Mouse (Mus musculus) brown adipose tissue, adult 24 weeks (tissue): ENCODE results near the gene Uxs1. TPM values are rescaled to one million over a fixed set of nuclear protein-coding genes. Genes with fewer than 3 reads are reported as not detected.

Source experiments
- H3K27ac ChIP-seq: fragments of 200-500 bp; replicated peaks from 2 replicates; pipeline ENCODE4 v1.5.1; 2012; ENCODE audit warnings: low read depth, mild to moderate bottlenecking, low read length
- H3K4me1 ChIP-seq: fragments of 200-500 bp; 2 replicates; pipeline ENCODE4 v1.6.1; 2012; ENCODE audit warnings: low read length, mixed read lengths; ENCODE audit not compliant: control insufficient read depth, insufficient read depth, insufficient read length
- H3K4me3 ChIP-seq: fragments of 200-500 bp; 2 replicates; pipeline ENCODE4 v1.5.1; 2012; ENCODE audit warnings: low read depth, mild to moderate bottlenecking, low read length, moderate library complexity; ENCODE audit not compliant: insufficient read depth
- polyA plus RNA-seq: library from polyadenylated mRNA; stranded (reverse); fragments of >200 nt; gene quantifications from 2 replicates; pipeline ENCODE4 v1.2.4, GENCODE M21; 2012; ENCODE audit not compliant: missing spikeins, insufficient read depth, insufficient read length

Gene Uxs1
- polyA plus RNA-seq, 1 experiment = 13.2 TPM

DNA sequence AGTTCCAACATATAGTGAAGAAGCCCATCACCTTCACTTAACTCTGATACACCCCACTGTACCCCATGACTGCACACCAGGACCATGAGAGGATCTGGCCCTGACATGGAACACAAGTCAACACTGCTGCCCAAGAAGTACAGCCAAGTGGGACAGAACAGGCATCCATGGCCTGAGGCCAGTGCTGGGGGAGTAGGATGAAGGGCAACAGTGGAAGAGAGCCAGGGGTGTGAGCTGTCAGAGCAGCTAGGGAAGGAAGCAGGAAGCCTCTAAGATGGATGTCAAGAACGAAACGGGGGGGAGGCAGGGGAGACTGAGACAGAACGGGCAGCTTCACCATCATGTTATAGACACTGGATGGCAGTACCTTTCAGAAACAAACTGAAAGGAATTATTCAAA lies 51.5 kb downstream of the Uxs1 start:
- Histone ChIP-seq H3K4me3 (no peak overlapping the region), H3K4me1 (no peaks in the 10 kb centered on the region), H3K27ac (no peak overlapping the region)

DNA sequence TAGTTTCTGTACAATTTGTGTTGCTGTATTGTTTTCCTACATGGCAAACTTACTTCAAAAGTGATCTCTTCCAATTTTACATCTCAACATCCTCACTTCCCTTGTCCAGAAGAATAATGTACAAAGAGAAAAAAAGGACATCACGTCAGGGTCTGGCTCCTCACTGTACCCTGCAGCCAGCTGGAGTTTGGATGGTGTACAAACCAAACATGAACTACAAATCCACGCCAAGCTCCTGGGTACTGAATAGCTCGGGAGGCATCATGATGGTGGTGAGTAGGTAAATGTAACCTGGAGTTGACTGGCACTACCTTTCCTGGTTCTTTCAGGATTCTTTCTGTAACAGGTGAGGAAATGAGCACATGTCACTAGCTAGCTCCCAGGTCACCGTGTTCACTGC lies 53.5 kb downstream of the Uxs1 start:
- Histone ChIP-seq H3K27ac (no peak overlapping the region), H3K4me3 (no peak overlapping the region), H3K4me1 (no peaks in the 10 kb centered on the region)

DNA sequence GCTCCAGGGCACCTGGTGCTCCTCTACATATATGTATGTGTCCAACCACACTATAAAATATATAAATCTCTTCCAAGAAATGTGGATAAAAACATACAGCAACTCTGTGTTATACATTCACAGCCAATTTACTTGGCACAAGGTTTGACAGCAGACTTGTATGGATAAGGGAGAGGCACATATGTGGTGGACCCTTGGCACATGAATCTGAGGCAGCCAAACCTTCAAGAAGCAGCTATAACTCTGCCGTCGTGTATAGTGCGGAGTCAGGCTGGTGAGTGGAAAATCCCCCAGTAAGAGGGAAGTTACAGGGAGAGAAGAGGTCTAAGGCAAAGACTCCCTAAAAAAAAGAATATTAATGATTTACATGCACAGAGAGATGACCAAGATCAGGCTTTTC lies 54.9 kb downstream of the Uxs1 start:
- H3K4me1 ChIP-seq = no peaks in the 10 kb centered on the region
- no peak overlapping the region for H3K27ac ChIP-seq
- no peak overlapping the region for H3K4me3 ChIP-seq

DNA sequence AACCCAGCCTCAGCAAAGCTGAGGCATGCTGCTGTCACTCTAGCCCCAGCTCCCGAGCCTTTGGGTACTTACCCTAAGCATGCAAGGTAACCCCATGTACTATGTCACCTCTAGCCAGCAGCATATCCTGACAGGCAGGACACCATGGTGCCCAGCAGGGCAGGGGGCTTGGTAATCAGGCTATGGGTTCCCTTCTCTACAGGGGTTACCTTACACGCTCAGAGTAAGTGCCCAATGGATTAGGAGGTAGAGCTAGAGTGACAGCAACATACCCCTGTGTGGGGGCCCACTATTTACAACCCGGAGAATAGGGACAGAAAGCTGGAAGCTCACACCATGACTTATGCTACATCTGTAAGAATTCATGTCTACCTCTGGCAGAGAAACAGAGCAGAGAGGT lies 57.6 kb downstream of the Uxs1 start:
- no peak overlapping the region for H3K27ac ChIP-seq

DNA sequence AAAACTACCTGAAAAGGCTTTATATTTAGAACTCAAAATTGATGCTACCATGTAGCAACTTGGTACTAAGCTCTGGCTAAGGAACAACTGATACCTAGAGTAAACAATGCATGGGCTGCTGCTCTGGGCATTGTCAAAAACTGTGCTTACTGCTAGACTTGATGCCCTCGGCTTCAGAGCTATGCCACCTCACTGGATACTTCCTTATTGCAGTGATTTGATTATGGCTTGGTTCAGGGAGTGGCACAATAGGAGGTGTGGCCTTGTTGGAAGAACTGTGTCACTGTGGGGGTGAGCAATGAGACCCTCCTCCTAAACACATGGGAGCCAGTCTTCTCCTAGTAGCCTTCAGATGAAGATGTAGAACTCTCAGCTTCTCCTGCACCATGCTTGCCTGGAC lies 58.3 kb downstream of the Uxs1 start:
- Histone ChIP-seq H3K27ac (no peak overlapping the region), H3K4me3 (no peak overlapping the region), H3K4me1 (no peaks in the 10 kb centered on the region)

More for the DNA sequence above, 57.6 kb downstream of the Uxs1 start:
- no peak overlapping the region for H3K4me3 ChIP-seq
- no peaks in the 10 kb centered on the region for H3K4me1 ChIP-seq

DNA sequence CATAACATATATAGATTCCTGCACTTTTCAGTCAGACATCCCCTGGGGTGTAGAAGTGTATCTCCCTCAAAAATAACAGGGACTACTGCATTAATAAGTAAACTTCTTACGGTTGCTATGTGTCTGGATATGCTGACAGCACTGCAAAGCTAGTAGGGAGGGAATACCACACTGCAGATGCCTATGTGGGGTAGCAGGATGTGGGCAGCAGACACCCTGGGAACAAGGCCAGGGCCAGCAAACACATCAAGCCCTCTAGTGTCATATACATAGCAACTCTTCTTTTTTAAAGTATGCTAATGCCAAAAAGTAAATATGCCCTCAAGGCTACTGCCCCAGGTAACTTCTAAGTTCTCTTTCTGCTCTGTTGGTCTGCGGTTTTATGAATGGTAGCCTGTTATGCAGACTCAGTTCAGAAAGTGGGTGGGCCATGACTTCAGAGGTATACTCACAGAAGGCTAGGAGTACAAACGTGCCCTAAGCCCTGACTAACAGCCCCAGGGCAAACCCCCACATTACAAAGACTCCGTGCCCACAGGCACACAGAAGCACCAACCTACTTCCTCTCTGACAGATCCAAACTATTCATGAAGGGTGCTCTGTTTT lies 59.1 kb downstream of the Uxs1 start:
- no peak overlapping the region for H3K4me3 ChIP-seq
- H3K4me1 ChIP-seq = no peaks in the 10 kb centered on the region
- H3K27ac ChIP-seq = no peak overlapping the region

DNA sequence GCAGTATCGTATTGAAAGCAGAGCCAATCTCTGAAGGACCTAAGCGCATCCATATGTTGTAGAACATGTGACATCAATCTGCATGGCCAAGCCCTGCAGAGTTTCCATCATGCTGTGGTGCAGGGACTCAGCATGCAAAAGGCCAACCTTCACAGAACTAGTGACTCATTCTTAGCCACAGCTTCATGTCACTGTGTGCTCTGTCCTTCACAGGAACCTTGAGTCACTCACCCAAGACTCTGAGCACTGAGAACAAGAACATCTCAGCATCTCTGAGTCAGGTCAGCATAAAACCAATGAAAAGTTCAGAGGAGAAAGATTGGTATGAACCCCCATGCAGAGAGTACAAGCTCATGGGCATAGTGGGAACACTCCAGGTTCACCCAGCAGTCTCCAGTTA lies 61.3 kb downstream of the Uxs1 start:
- Histone ChIP-seq H3K4me3 (no peak overlapping the region), H3K4me1 (no peaks in the 10 kb centered on the region), H3K27ac (no peak overlapping the region)

DNA sequence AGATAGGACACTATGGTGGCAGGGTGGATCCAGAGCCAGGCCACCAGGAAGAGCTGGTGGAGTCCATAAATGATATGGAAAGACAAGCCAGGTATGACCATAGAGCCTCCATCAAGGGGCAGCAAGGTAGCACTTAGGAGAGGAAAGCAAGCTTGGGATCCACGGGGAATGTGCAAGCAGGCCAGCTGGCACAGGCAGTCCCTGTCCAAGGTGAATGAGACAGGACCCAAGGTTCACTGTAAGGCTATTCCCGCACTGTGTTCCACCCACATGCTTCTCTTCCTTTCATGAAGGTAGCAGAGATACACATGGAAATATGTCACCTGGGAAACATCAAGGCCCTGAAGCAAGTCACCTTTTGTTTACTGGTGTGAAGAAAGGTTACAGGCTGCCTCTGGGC lies 63.1 kb downstream of the Uxs1 start:
- Histone ChIP-seq H3K4me3 (no peak overlapping the region), H3K27ac (no peak overlapping the region), H3K4me1 (no peaks in the 10 kb centered on the region)

DNA sequence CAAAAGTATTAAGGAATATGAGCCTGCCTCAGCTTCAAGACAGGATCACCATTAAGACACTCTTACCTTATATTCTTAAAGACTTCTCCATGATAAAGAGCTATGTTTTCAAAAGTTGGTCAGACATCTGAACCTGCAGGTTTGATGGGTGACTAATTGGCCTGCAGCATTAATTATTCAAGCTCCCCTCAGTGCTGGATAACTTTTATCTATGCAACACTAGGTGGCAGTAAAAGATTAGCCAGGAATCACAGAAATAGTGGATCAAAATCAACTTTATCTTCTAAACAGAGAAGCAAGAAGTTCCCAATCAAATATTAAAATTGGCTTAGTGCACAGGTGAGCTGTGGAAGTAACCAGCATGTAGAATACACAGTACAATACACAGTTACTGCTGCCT lies 67.5 kb downstream of the Uxs1 start:
- H3K27ac ChIP-seq = no peak overlapping the region
- H3K4me3 ChIP-seq = no peak overlapping the region
- no peaks in the 10 kb centered on the region for H3K4me1 ChIP-seq

DNA sequence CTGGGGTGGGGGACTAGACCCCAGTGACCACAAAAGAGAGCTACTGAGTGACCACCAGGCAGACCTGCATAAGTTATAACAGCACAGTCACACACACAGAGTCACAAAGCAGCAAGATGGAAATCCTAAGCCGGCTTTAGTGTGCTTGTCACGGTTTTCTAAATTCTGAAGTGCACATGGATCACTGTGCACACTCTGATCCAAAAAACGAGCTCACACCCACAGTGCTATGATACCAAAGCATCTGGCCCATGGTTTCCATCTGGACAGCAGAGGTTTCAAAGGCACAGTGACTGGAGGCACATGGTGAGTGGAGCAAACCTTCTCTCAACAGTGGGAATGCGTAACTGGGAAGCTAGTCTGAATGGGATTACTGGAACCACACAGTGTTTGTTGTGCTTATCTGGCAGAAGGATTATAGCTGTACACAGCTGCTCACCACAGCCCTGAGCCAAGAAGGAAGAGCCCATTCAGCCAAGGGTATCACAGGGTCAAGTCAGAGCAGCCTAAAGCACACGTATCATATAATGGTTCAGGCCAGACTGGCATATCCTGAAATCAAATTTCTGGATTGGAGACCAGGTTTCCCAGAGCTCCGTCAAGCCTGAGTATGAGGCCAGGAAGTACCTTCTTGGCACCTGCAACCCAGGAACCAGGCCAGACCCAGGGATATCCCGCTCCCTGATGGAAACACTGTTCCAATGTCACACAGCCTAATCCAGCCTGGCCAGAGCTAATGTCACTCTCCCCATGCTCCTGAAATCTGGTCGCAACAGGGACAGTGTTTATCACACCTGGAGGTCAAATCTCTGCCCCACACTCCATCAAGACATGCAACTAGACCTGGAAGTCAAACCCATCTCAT lies 72.9 kb downstream of the Uxs1 start:
- Histone ChIP-seq H3K4me3 (no peak overlapping the region), H3K4me1 (no peaks in the 10 kb centered on the region), H3K27ac (no peak overlapping the region)

DNA sequence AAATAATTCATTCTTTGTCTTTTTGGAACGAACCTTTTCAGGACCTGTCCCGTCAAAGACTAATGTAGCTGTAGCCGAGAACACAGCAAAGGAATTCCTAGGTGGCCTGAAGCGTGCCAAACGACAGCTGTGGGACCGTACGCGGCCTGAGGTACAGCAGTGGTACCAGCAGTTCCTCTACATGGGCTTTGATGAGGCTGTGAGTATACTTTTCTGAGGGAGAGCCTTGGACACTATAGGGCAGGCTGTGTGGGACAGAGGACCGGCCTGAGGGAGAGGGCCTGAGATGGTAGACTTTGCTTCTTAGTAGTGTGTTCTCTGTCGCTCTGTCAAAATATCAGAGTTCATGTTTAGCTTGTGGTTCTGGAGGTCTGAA lies 89.1 kb downstream of the Uxs1 start:
- H3K4me3 ChIP-seq = no peak overlapping the region
- H3K4me1 ChIP-seq = no peaks in the 10 kb centered on the region
- H3K27ac ChIP-seq = no peak overlapping the region

DNA sequence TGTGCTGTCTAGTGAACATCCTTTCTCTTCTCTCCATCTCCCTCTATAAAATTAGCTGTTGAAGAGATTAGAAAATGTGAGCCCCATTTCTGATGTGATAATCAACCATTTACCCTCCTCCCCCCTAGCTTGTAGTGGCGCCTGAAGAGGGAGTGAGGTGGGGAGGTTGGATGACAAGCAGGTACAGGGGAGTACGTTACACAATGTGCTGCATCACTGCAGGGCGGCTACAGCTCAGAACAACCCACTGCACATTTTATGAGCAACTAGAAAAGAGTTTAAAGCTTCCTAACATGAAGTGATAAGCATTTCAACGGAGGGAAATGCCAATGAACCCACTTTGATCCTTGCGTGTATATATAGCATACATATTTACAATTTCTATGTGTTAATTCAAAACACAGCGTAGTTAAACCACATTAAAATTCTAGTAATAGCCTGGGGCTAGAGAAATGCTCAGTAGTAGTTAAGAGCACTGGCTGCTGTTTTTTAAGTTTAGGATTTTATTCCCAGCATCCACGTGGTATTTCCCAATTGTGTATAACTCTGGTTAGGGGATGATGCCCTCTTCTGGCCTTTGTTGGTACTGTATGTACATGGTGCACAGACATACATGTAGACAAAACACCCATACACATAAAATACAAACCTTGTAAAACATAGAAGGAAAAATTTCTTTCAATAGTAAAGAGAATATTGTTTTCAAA lies 89.6 kb downstream of the Uxs1 start:
- H3K4me3 ChIP-seq = no peak overlapping the region
- no peak overlapping the region for H3K27ac ChIP-seq
- no peaks in the 10 kb centered on the region for H3K4me1 ChIP-seq

DNA sequence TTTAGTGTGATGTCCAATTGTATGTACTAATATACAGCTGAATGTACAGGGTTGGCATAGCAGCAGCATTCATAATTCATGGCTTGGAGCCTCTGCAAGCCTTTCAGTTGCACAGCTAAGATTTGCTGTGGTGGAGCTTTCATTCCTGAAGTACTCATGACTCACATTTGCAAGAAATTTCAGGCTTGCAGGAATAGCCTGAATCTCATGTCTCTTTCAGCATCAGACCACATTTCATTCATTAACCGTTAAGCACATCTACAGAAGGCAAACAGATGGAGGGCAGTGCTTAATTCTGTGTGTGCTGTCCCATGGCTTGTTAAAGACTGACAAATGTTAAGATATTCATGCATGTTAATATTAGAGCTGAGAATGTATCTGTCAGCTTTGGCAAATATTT lies 94.9 kb downstream of the Uxs1 start:
- no peak overlapping the region for H3K4me3 ChIP-seq
- H3K4me1 ChIP-seq = no peaks in the 10 kb centered on the region; the same call in 1 of the 2 replicates
- no peak overlapping the region for H3K27ac ChIP-seq

DNA sequence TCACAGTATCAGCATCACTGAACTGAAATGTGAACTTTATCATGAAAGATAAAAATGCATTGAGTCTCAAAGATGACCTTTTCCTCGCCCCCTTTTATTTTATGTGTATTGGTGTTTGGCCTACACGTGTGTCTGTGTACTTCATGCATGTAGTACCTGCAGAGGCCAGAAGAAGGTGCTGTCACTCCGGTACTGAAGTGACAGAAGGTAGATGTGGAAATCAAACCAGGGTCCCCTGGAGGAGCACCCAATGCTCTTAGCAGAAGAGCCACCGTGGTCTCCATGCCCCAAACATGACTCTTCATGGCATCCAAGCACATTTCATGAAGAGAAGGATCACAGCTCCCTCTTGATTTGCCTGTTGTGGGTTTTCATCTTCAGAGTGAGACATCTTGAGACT lies 95.5 kb downstream of the Uxs1 start:
- H3K4me1 ChIP-seq = no peaks in the 10 kb centered on the region; the same call in 1 of the 2 replicates
- no peak overlapping the region for H3K27ac ChIP-seq
- no peak overlapping the region for H3K4me3 ChIP-seq

DNA sequence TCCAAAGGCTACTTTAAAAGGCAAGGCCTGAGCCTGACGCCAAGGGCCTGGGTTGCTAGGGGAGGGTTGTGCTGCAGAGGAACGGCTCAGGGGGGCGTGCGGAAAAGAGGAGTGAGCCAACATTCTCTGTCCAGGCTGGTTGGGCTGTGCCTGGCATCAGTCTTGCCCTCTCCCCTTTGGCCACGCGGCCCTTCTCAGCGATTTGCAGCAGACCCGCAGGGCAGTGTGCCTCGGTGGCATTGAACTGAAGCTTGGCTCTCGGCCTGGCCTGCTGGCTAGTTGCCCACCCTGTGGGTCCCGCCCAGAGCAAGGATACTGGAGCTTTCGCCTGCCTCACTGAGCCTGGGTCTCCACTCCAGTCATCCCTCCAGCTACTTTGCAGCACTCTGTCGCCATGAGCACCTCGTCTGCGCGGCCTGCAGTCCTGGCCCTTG lies 97.1 kb downstream of the Uxs1 start, which contains the start of gene 1500015O10Rik:
Gene 1500015O10Rik (plus strand): TSS at position 112 of the 434 bp plus-strand sequence.
- Histone ChIP-seq H3K27ac (no peak within 1 kb of the TSS), H3K4me1 (no peaks in the 10 kb centered on the region; the same call in 1 of the 2 replicates), H3K4me3 (no peak within 1 kb of the TSS)
